Mouse (Mus musculus) adrenal gland, adult 18-20 months (tissue): ENCODE measurements around the gene Slc9a1. TPM values are rescaled to one million over a fixed set of nuclear protein-coding genes. Genes with fewer than 3 reads are reported as not detected.

Experiments
- DNase-seq, 2 experiments: peaks; one replicate each; pipeline ENCODE4 v3.0.0; 2021 to 2022; ENCODE audit warnings: low spot score in 2 of 2
- total RNA-seq, 2 experiments: library from RNA; stranded (reverse); gene quantifications; 1 replicate in 1 of 2; 2 replicates in 1 of 2; pipeline ENCODE4 v1.2.3; 2021

Gene Slc9a1
- total RNA-seq, 2 experiments from 2014 or later: 44.5 to 55.0 TPM

DNA sequence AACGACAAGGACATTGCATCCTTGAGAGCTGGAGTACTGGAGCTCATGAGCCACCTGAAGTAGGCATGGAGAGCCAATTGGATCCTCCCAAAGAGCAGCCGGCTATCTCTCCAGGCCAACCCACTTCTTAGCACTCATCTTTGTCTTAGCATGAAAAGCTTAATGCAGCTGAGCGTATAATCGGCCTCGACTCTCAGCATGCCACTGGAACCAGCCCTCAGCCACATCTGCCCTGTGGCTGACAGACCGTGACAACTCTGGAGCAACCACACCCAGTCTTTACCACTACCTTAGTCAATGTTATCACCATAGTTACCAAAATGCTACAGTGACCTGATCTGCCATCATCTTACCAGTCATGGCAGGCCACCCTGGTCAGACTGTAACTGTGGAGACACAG, 62.0 kb downstream of the Slc9a1 start:
- DNase-seq: no peak

DNA sequence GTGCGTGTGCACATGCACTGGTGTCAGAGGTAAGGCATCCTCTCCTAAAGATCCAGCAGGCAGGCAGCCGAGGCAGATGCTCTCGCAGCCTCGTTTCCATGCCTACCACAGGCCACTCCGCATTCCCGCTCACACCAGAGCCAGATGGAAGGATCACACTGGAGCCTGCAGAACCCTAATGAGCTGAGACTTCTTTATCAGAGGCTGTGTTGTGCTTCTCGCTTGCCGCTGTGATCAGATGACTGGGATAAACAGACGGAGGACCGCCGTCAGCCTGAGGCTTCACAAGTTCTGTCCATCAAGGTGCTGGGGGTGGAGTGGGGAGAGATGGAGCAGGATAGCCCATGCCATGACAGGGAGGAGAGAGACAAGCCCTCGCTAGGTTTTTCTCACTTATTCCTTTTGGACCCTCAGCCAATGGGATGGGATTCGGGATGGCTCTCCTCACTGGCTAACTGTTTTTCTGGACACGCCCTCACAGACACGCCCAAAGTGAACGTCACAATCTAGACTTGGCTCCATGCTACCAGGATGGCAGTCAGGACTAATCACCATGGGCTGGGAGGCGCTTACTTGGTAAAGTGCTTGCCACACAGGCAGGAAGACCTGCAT, 63.2 kb downstream of the Slc9a1 start:
- DNase-seq: no peak

DNA sequence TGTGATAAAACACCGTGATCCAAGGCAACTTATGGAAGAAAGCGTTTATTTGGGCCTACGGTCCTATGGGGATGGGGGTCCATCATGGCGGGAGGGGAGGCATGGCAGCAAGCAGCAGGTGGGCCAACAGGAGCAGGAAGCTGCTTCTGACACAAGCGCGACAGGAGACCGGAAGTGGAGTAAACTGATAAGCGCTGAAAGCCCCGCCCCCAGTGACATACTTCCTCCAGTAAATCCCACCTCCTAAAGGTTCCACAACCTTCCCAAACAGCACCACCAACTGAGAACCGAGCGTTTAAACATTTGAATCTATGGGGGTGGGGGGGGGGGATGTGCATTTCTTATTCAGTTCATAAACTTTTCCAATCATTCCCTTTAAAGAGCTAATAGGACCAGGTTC, 66.4 kb downstream of the Slc9a1 start:
- no peak for DNase-seq

DNA sequence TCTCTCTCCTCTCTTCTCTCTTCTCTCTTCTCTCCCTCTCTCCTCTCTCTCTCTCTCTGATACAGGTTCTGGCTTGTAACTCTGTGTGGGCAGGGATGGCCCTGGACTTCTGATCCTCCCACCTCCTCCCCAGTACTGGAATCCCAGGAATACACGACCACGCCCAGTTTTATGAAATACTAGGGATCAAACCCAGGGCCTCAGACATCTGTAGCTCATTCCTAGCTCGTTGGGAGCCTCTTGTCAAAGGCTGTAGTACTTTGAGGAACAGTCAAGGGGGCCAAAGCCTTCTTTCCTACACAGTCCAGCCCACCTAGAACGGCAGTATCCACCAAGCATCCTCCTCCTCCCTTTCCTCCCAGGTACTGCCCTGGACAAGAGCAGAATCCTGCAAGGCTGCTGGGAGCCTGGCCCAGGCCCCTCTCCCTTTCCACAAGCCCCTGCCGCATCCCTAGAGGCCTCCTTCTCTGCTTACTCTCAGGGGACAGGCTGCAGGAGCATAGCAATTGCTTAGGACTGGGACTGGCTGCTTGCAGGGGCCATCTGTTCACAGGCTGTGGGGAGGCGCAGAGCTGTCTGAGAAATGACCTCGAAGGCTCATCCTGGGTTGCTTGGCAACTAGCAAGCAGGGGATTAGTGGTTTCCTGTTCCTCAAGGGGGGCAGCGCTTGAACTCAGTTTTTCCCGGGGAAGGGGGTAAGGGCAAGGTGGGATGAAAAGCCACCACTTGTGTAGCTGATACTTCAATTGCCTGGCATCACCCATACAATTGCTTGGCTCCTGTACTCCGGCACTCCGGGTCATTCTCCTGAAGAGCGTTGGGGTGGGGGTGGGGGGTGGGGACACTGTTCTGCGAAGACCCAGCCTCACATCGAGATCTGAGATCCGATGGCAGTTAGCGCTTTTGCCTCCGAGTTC, 70.2 kb downstream of the Slc9a1 start:
- no peak for DNase-seq

DNA sequence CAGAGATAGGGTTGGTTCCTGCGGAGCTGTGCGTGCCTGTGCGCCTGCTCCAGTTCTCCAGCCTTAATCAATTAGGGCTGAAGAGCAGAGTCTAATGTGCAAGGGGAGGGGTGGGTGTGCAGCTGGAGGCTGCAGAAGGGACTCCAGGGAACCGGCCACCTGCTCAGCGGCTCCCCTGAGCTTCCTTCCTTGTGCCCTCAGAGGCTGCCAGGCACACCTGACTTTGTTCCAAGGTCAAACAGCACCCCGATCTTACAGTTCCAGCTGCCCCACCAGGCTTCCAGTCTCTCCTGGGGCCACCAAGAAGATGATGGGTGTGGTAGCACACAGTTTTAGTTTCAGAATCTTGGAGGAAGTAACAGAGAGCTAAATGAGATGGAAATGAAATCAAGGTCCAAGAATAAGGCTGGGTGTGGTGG, 70.9 kb downstream of the Slc9a1 start:
- DNase-seq: no peak

DNA sequence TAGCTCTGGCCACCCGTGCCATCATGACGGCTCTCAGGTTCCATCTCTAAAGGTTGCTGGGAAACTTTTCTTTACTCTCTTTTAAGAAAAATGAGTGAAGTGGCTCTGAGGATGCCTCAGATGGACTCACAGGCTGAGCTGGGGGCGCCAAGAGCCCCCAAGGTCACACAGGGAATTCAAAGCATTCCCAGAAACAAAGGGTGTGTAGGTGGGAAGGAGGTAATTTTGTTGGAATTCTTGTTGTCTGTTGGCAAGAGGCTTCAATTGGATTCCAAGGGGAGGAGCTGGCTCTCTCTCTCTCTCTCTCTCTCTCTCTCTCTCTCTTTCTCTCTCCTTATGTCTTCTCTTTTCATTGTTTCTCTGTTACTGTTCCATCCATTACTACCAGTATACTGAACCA, 72.7 kb downstream of the Slc9a1 start:
- DNase-seq: no peak

DNA sequence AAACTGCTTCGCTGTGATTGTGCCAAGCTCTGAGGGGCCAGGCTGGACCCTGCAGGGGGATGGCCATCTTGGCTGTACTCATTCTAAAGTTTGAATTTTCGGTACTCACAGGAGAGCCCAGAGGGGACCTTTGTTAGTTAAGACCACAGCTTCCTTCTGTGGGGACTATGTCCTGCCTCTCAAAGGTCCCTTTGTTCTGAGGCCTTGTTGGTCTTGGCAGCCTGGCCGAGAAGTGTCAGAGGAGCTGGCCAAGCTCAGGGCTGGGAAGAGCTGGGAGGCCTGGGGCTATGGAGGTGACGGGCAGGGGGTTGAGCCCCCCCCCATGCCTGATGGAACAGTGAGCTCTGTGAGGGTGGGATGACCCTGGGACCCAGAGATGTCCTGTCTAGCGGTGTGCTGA, 73.6 kb downstream of the Slc9a1 start:
- no peak for DNase-seq

DNA sequence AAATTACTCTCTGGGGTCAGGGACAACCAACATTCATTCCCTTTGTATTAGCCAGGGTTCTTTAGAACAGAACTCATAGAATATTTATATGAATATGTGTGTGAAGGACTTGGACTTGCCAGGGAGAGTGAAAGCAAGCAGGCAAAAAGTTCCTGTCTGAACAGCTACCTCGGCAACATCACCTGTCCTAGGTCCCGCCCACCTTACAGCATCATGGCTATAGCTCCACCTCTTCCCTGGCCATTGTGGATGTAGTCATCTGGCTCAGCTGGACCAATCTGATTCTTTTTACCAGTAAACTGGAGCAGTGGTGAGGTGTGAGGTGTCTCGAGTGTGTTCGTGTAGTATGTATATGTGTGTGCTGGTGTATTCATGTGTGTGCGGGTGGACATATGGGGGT, 76.2 kb downstream of the Slc9a1 start:
- DNase-seq: no peak

DNA sequence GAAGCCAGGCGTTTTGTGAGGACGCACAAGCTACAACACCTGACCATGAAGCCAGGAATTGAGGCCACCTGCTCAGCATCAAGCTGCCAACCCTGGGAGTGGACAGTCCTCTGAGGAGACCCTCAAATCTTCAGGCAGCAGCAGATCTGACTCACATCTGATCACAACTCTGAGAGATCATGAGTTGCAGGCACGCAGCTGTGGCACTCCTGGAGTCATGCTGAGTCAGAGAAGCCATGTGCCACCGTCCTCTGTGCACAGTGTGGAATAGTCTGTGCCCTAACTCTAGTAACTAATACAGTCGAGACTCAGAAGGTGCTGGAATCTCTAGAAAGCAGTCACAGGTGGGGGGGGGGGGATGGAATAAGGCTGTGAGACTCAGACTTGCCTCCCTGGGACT, 77.9 kb downstream of the Slc9a1 start:
- no peak for DNase-seq

DNA sequence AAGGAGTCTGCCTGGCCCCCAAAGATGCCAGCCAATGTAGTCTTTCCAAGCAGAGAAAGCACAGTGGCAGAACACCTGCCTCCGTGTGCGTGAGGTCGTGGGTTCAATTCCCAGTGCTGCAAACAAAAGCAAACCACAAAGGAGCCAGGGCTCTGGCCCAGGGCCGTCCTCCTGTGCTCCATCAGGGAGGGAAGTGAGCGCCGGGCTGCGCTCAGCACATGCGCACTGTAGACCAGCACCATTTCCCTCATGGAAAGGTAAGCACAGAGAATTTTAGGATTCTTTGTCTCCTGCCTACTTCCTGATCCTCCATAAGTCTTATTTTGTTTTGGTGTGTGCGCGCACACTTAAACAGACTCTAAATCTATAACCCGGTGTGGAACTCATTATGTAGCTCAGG, 78.5 kb downstream of the Slc9a1 start:
- DNase-seq: no peak

DNA sequence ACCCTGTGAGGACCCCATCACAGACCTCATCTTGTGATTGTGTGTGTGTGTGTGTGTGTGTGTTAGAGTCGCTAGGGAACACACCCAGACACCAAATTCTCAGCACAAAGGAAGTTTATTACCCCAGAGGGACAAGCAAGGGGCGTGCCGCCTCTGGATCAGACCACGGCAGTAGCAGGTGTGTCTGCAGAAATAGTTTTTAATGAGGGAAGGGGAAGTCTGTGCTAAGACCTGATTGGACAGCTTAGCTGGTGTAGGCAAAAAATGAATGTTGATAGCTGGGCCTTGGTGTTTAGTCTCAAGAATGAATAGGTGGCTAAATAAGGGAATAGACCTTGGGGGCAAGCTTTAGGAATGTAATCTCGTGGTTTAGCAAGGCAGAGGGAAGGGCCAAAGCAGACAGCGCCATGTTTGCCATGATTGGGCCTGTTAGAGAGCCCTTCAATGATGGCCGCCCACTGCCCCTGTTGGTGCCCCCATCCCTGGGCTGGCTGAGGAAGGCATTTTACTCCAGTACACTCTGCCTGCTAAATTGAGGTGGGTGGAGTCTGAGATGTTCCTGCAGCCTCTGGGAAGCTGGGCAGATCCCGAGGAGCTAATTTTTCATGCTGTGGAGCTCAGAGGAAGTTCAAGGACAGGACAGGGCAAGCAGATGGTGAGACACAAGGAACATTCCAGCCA, 79.3 kb downstream of the Slc9a1 start:
- no peak for DNase-seq

DNA sequence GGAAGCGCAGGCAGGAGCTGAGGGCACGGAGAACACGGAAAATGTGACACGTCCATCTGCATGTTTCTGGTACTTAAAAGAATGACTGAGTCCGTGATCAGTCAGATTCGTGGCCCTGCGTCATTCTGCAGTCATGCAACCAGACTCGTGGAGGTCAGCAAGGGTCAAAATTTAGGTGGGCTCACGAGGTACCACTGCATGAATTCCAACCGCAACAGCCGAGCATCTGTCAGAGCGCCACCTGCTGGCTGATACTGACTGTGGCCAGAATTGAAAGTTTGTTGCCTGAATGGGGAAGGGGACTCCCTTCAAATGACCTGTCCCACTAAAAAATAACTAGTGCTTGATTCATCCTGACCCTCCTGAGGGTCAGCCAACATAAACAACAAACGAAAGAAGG, 80.2 kb downstream of the Slc9a1 start:
- DNase-seq: peak; percentile 59 to 69

DNA sequence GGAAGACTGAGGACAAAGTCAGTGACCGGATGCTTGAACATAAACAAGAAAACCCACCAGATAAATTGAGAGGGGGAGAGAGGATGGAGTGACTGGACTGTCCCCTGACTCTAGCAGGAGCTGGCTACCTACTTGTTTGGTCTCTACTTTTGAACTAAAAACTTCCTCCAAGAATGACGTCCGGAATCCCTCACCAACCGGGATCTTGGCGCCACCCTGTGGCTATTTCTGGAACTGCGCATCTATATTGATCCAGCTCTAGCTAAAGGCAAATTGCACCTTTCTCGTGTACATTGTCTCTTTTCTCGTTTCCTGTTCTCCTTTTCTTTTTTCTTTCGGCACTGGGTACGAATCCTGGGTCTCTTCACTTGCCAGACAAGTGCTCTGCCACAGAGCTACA, 82.0 kb downstream of the Slc9a1 start:
- DNase-seq: peak; percentile 89 to 91

DNA sequence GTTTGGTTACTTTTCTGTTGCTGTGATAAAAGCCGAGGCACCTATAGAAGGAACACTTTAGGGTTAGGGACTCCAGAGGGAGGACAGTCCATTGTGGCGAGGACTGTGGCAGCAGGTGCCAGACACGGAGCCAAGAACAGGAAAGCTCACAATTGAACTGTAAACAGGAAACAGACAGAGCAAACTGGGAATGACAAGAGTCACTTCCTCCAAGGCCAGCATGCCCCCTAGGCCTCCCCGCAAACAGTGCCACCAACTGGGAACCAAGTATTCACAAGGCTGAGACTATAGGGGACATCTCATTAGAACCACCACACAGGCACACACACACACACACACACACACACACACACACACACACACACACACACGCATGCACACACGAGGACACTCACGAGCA, 82.9 kb downstream of the Slc9a1 start:
- DNase-seq: no peak

DNA sequence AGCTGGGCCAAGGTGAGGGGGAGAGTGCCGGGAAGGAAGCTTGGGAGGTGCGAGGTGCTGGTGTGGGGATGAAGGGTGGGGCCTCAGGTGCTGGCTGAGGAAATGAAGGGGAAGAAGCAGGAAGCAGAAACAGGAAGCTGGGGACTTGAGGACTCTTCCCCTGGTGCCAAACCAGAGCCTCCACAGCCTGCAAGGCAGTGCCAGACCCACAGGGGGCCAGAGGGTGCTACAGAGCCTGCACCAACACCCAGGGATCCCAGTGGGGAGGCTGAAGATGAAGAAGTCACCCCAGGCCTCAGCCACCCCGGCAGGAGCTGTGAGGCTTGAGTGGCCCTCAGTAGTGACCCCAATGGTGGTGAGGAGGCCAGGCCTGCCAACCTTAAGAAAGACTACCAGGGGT, 88.5 kb downstream of the Slc9a1 start:
- DNase-seq: no peak

DNA sequence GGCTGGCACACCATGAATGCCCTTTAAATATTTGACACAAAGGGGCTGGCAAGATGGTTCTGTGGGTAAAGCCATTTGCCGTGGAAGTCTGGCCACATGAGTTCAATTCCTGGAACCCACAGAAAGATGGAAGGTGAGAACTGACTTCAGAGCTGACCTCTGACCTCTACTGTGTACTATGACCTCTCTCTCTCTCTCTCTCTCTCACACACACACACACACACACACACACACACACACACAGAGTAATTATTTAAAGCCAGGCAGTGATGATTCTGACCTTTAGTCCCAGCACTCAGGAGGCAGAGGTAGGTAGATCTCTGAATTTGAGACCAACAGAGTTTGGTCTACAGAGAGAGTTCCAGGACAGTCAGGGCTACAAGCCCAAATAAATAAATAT, 90.5 kb downstream of the Slc9a1 start:
- no peak for DNase-seq

DNA sequence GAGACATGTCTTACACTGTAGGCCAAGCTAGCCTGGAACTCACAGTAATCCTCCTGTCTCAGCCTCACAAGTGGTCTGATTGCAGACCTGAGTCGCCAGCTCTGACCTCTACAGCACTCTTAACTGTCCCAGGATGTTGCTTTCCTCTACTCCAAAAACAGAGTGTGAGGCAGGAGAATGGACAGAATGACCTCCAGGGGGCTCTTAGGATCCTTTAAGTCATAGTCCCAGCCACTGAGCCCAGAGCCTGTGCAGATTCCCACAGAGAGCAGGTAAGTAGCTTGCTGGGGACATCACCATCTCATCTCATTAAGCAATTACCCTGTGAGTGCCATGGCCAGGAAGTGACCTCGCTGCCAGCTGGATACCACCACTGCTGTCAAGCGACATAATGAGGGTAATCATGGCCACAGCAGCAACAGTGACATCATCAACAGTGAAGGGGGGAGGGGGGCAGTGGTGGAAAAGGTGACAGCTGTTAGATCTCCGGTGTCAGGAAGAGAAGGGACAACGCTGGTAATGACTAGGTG, 91.4 kb downstream of the Slc9a1 start:
- no peak for DNase-seq

DNA sequence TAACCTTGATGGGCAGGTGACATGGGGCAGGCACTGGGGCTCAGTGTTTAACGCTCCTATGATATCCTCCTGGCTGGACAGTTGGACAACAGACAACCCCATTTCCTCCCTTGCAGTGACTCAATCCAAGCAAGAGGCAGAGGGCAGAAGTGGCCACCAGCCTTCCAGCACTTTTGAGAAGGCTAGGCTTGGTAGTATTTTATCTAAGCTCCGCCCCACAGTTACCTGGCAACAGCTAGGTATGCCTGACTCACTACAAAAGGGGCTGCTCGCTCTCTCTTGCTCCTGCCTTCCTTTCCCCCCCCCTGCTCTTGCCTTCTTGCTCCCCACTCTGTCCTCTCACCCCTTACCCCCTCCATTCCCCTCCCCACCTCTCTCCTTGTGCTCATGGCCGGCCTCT, 91.9 kb downstream of the Slc9a1 start:
- DNase-seq: no peak

DNA sequence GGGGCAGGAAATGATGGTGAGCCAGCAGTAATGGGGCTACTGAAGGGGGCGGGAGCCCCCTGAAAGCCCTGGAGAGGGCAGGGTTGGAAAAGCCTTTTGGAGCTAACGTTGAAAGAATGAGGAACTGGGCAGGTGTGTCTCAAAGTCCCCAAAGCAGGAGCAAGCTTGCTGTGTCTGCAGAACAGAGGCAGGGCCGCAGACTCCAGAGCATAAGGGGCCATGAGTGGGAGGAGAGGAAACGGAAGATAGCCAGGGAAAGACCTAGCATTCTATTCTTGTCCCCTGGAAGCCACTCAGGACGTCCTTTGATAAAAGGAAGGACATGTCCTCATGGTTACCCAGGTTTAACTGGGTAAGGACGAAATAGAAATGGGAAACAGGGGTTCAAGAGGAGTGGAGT, 93.7 kb downstream of the Slc9a1 start:
- no peak for DNase-seq

DNA sequence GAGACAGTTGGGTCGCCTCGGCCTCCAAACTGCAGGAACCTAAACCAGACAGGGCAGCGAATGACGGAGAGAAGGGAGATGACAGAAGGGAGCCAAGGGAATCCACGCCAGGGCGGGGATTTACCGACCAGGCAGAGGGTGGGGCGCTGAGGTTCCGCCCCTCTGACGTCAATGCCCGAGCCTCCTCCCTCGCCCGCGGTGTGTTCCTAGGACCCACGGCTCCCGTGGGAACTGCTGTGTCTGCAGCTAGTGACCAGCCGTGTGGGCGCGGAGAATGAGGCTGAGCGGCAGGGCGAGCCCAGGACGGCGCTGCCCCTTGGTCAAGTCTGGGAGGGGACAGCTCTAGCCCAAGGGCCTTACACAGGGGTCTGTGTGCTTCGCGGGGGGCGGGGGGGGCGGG, 98.6 kb downstream of the Slc9a1 start:
- peak; percentile 81 to 82 for DNase-seq

DNA sequence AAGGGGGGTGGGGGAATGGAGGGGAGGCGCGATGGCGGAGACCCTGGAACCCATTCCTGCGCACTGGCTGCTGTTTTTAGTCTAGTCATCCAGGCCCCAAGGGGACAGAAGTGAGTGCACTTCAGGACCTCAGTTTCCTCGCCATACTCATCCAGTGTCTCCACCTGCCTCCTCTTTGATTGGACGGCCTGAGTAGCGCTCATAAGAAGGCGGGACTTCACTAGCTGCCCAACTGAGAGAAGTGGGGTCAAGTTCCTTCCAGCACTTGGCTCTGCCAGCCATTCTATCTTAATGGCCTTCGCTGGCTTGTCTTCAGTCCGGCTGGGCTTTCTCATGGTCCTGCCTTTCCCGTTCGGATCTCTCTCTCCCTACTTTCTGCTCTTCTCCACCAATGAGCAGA, 99.6 kb downstream of the Slc9a1 start:
- no peak for DNase-seq
